Mouse (Mus musculus): ENCODE data around the gene Gm572. TPM values are rescaled to one million over a fixed set of nuclear protein-coding genes. Genes with fewer than 3 reads are reported as not detected.
A peak's percentile ranks its signal among the peaks of the same experiment; 100 is the strongest.

The Gm572 gene
- polyA plus RNA-seq, 1 experiment from 2014 or later, result not detected

DNA sequence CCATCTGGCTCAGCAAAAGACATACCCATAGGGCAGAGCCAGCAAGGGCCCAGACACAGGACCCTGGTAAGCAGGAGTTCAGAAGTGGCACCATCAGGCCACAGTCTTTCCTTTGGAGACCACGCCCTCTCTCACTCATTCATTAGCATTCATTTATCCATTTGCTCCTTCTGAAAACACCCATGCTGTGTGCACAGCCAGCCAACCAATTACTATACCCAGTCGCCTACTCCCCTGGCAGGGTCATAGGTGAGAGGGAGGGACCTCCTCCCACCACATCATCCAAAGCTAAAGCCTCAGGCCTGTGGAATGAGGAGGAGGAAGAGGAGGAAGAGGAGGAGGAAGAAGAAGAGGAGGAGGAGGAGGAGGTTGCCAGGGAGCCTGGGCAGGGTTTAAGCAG lies 67.3 kb downstream of the Gm572 start:
- no peak overlapping the region for H3K27ac ChIP-seq (ENCODE audit: low read depth)
- no peak for ATAC-seq
- TF ChIP-seq CTCF (IDR thresholded peaks at IDR 0.05; ENCODE audit: low read depth) (no peak), EP300 (IDR thresholded peaks at IDR 0.05; ENCODE audit: low read depth) (no peak)
- no peak overlapping the region for H3K4me2 ChIP-seq (ENCODE audit: low read depth, low read length)
- no peak overlapping the region for H3K9ac ChIP-seq (replicated peaks)
- DNase-seq, result no peak
- no peak overlapping the region for H3K4me3 ChIP-seq (ENCODE audit: low read depth, low read length)
- 0 out of 2 replicates have a peak, but pooled peaks cover 1% of the 10 kb centered on the region for H3K27me3 ChIP-seq (ENCODE audit: insufficient read depth, low read length)
- H3K9me3 ChIP-seq (ENCODE audit: low read length), result no peaks in the 10 kb centered on the region
- 72% methylated on average over 2 of the region's 2 CpGs for WGBS (ENCODE audit: insufficient replicate concordance)
- no peaks in the 10 kb centered on the region for H3K36me3 ChIP-seq (replicated peaks; ENCODE audit: insufficient read depth, low read length)
- H3K4me1 ChIP-seq (ENCODE audit: insufficient read depth), result no peaks in the 10 kb centered on the region

DNA sequence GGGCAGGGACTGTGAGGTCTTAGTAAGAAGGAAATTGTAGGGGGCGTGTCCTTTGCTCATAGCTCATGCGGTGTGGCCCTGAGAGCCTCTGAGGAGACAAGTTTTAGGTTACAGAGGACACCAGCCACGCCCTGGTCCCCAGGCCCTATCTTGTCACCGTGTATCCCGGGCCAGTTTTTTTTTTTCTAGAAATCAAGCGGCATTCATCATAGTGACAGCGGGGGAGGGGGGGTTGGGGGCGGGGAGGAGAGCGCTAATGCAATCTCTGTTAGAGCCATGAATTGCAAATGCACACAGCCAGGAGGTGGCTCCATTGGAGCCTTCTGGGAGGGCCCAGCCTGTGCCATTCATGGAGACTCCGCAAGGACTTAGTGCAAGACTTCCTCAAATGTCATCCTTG lies 68.2 kb downstream of the Gm572 start:
- Histone ChIP-seq H3K4me2 (ENCODE audit: low read depth, low read length) (no peak overlapping the region), H3K36me3 (replicated peaks; ENCODE audit: insufficient read depth, low read length) (no peaks in the 10 kb centered on the region), H3K9me3 (ENCODE audit: low read length) (no peaks in the 10 kb centered on the region), H3K4me1 (ENCODE audit: insufficient read depth) (no peaks in the 10 kb centered on the region), H3K4me3 (ENCODE audit: low read depth, low read length) (no peak overlapping the region), H3K27me3 (ENCODE audit: insufficient read depth, low read length) (no peaks in the 10 kb centered on the region), H3K27ac (ENCODE audit: low read depth) (no peak overlapping the region), H3K9ac (replicated peaks) (no peak overlapping the region)
- 19% methylated on average over 10 of the region's 10 CpGs for WGBS (ENCODE audit: insufficient replicate concordance)
- DNase-seq (no peak), ATAC-seq (no peak)
- TF ChIP-seq EP300 (IDR thresholded peaks at IDR 0.05; ENCODE audit: low read depth) (no peak), CTCF (IDR thresholded peaks at IDR 0.05; ENCODE audit: low read depth) (no peak)

DNA sequence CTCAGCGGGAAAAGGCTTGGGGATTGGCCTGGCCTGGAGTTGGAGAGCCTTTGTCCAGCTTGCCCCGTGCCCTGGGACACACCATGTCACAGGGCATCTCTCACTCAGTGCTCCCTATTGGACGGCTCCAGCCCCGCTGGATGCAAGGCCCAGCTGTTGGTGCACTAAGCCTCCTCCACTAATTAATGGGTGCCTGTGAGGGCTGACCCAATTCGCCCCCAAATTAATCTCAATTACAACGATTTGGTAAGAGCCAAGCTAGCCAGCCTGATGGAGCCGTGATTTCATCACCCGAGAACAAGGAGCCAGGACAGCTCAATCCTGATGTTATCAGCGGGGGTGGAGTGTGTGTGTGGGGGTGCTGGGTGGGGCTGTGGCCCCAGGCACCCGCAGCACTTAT lies 69.5 kb downstream of the Gm572 start:
- Histone ChIP-seq H3K9ac (replicated peaks) (no peak overlapping the region), H3K27me3 (ENCODE audit: insufficient read depth, low read length) (no peaks in the 10 kb centered on the region), H3K4me1 (ENCODE audit: insufficient read depth) (no peaks in the 10 kb centered on the region), H3K9me3 (ENCODE audit: low read length) (no peaks in the 10 kb centered on the region), H3K36me3 (replicated peaks; ENCODE audit: insufficient read depth, low read length) (no peaks in the 10 kb centered on the region), H3K4me3 (ENCODE audit: low read depth, low read length) (no peak overlapping the region), H3K27ac (ENCODE audit: low read depth) (no peak overlapping the region), H3K4me2 (ENCODE audit: low read depth, low read length) (no peak overlapping the region)
- ATAC-seq (no peak), DNase-seq (no peak)
- WGBS (ENCODE audit: insufficient replicate concordance), result 53% methylated on average over 10 of the region's 10 CpGs
- no peak for TF ChIP-seq CTCF (IDR thresholded peaks at IDR 0.05; ENCODE audit: low read depth)
- TF ChIP-seq EP300 (IDR thresholded peaks at IDR 0.05; ENCODE audit: low read depth), result no peak

DNA sequence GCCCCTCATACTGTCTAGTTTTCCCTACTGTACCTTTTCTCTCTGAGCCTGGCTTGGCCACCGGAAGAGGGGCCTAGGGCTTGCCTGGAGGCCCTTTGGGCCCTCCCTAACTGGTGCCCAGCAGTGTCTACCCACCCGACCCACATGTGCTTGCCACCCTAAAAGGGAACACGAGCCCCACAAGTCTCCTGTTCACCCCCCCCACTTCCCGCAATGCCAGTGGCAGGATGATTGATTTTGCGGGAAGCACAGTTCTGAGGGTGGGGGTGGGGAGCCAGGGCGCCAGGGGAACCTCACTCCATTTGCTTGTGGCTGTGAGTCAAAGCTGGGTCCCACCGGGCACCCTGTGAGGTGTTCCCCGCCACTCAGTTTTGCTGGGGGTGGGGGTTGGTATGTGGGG lies 70.9 kb downstream of the Gm572 start:
- H3K9ac ChIP-seq (replicated peaks), result no peak overlapping the region
- DNase-seq (no peak), ATAC-seq (no peak)
- no peaks in the 10 kb centered on the region for H3K4me1 ChIP-seq (ENCODE audit: insufficient read depth)
- no peaks in the 10 kb centered on the region for H3K27me3 ChIP-seq (ENCODE audit: insufficient read depth, low read length)
- H3K9me3 ChIP-seq (ENCODE audit: low read length), result no peaks in the 10 kb centered on the region
- H3K27ac ChIP-seq (ENCODE audit: low read depth), result no peak overlapping the region
- WGBS (ENCODE audit: insufficient replicate concordance), result 55% methylated on average over 8 of the region's 8 CpGs
- TF ChIP-seq CTCF (IDR thresholded peaks at IDR 0.05; ENCODE audit: low read depth) (no peak), EP300 (IDR thresholded peaks at IDR 0.05; ENCODE audit: low read depth) (no peak)
- H3K4me3 ChIP-seq (ENCODE audit: low read depth, low read length), result no peak overlapping the region
- H3K36me3 ChIP-seq (replicated peaks; ENCODE audit: insufficient read depth, low read length), result no peaks in the 10 kb centered on the region
- H3K4me2 ChIP-seq (ENCODE audit: low read depth, low read length), result no peak overlapping the region

DNA sequence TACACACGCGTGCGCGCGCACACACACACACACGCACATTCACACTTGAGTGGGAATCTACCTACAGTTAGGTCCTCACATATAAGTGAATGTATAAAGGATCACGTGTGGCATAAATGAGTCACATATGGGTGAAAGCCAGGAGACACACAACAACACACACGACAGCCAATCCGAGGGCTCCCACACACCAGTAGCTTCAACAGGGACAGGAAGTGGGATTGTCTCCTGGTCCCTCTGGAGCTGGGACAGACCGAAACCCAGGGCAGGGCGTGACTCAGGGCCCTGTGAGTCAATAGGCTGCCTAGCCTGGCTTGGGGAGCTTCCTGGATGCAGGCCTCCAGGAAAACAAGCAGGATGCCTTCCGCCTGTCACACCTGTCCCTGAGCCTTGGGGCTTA lies 71.6 kb downstream of the Gm572 start:
- Histone ChIP-seq H3K9ac (replicated peaks) (no peak overlapping the region), H3K4me2 (ENCODE audit: low read depth, low read length) (no peak overlapping the region), H3K36me3 (replicated peaks; ENCODE audit: insufficient read depth, low read length) (no peaks in the 10 kb centered on the region), H3K27ac (ENCODE audit: low read depth) (no peak overlapping the region), H3K4me3 (ENCODE audit: low read depth, low read length) (no peak overlapping the region), H3K9me3 (ENCODE audit: low read length) (no peaks in the 10 kb centered on the region), H3K27me3 (ENCODE audit: insufficient read depth, low read length) (0 out of 2 replicates have a peak, but pooled peaks cover 3% of the 10 kb centered on the region), H3K4me1 (ENCODE audit: insufficient read depth) (no peaks in the 10 kb centered on the region)
- DNase-seq (no peak), ATAC-seq (no peak)
- TF ChIP-seq EP300 (IDR thresholded peaks at IDR 0.05; ENCODE audit: low read depth) (no peak), CTCF (IDR thresholded peaks at IDR 0.05; ENCODE audit: low read depth) (no peak)
- whole genome bisulfite sequencing (ENCODE audit: insufficient replicate concordance), result 82% methylated on average over 12 of the region's 12 CpGs

DNA sequence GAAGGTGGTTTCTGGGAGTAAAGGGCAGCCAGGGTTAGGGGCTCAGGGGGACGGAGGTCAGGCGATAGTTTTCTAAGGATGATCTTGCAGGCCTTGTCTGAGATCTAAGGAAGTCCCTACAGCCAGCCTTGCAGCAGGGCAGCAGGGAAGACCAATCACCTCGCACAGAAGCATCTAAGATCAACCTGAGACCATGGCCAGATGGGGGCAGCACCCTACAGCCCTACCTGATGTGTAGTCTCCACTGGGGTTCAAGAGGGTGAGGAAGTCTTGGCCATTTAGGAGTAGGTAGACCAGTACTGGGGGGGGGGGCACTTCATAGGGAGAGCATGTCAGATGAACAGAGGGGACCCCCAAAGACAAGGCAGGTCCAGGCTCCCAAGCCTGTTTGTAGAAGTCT lies 72.3 kb downstream of the Gm572 start:
- WGBS (ENCODE audit: insufficient replicate concordance), result 54% methylated on average over 3 of the region's 3 CpGs
- no peak for ATAC-seq
- Histone ChIP-seq H3K4me2 (ENCODE audit: low read depth, low read length) (no peak overlapping the region), H3K9me3 (ENCODE audit: low read length) (no peaks in the 10 kb centered on the region), H3K4me3 (ENCODE audit: low read depth, low read length) (no peak overlapping the region), H3K27me3 (ENCODE audit: insufficient read depth, low read length) (0 out of 2 replicates have a peak, but pooled peaks cover 4% of the 10 kb centered on the region), H3K9ac (replicated peaks) (no peak overlapping the region), H3K27ac (ENCODE audit: low read depth) (no peak overlapping the region), H3K36me3 (replicated peaks; ENCODE audit: insufficient read depth, low read length) (no peaks in the 10 kb centered on the region), H3K4me1 (ENCODE audit: insufficient read depth) (no peaks in the 10 kb centered on the region)
- TF ChIP-seq EP300 (IDR thresholded peaks at IDR 0.05; ENCODE audit: low read depth), result no peak
- peak; percentile 40 for TF ChIP-seq CTCF (IDR thresholded peaks at IDR 0.05; ENCODE audit: low read depth)
- no peak for DNase-seq

Other genes starting within 250 kb of the Gm572 start
- 10.2 and 10.5 TPM in 2 replicates for gene Ubiad1, start 198.5 kb upstream of the Gm572 start, polyA plus RNA-seq (2015; fragmentation: Nextera tagmentation; extraction: Ambion mirVana)
- gene Mtor, start 194.7 kb upstream of the Gm572 start, polyA plus RNA-seq (2015; fragmentation: Nextera tagmentation; extraction: Ambion mirVana), result 12.3 and 13.0 TPM in 2 replicates
- gene Angptl7, start 142.9 kb upstream of the Gm572 start, polyA plus RNA-seq (2015; fragmentation: Nextera tagmentation; extraction: Ambion mirVana), result 1.3 TPM in 2 replicates
- 15.4 and 17.5 TPM in 2 replicates for gene Exosc10, start 84.9 kb upstream of the Gm572 start, polyA plus RNA-seq (2015; fragmentation: Nextera tagmentation; extraction: Ambion mirVana)
- gene Srm, start 51.8 kb upstream of the Gm572 start, polyA plus RNA-seq (2015; fragmentation: Nextera tagmentation; extraction: Ambion mirVana), result 71.2 and 75.2 TPM in 2 replicates
- 109 and 112 TPM in 2 replicates for gene Masp2, start 40.8 kb upstream of the Gm572 start, polyA plus RNA-seq (2015; fragmentation: Nextera tagmentation; extraction: Ambion mirVana)
- gene Tardbp, start 16.3 kb upstream of the Gm572 start, polyA plus RNA-seq (2015; fragmentation: Nextera tagmentation; extraction: Ambion mirVana), result 73.4 and 76.7 TPM in 2 replicates
- gene Casz1, start 161.1 kb downstream of the Gm572 start, polyA plus RNA-seq (2015; fragmentation: Nextera tagmentation; extraction: Ambion mirVana), result 0.43 and 0.65 TPM in 2 replicates